Mouse (Mus musculus): Measurements from ENCODE around the gene Gnl2. TPM values are rescaled to one million over a fixed set of nuclear protein-coding genes. Genes with fewer than 3 reads are reported as not detected.

Gnl2 gene
- total RNA-seq, 2 experiments from 2014 or later = 68.8 to 70.7 TPM

- no peak for DNase-seq (ENCODE audit: low spot score in 2 of 2)
- intact Hi-C loops (cut with DNase I) = no loop called here
These were observed 18.8 kb upstream of the Gnl2 start for GRCm38 (mm10) chr4:124997479-124998147.

- intact Hi-C loops (cut with DNase I) = no loop called here
- DNase-seq (ENCODE audit: low spot score in 2 of 2) = no peak
These were observed 16.8 kb upstream of the Gnl2 start for GRCm38 (mm10) chr4:124999548-124999947.

- no peak for DNase-seq (ENCODE audit: low spot score in 2 of 2)
- intact Hi-C loops (cut with DNase I) = no loop called here
These were observed 13.4 kb upstream of the Gnl2 start for GRCm38 (mm10) chr4:125002978-125003377.

- intact Hi-C loops (cut with DNase I) = no loop called here
- no peak for DNase-seq (ENCODE audit: low spot score in 2 of 2)
These were observed 11.5 kb upstream of the Gnl2 start for GRCm38 (mm10) chr4:125004886-125005285.

- DNase-seq (ENCODE audit: low spot score in 2 of 2) = no peak
- intact Hi-C loops (cut with DNase I) = no loop called here
These were observed 8.9 kb upstream of the Gnl2 start for GRCm38 (mm10) chr4:125007460-125007859.

- intact Hi-C loops (cut with DNase I) = no loop called here
- DNase-seq (ENCODE audit: low spot score in 2 of 2) = no peak
These were observed 8.2 kb upstream of the Gnl2 start for GRCm38 (mm10) chr4:125008220-125008619.

GRCm38 (mm10) chr4:125008712-125009111 is 7.7 kb upstream of the Gnl2 start:
- intact Hi-C loops (cut with DNase I) = no loop called here
- no peak for DNase-seq (ENCODE audit: low spot score in 2 of 2)

GRCm38 (mm10) chr4:125017431-125017830 is 1.0 kb downstream of the Gnl2 start:
- intact Hi-C loops (cut with DNase I) = no loop called here
- DNase-seq (ENCODE audit: low spot score in 2 of 2) = no peak

GRCm38 (mm10) chr4:125020780-125021538 is 4.6 kb downstream of the Gnl2 start:
- intact Hi-C loops (cut with DNase I) = no loop called here
- DNase-seq (ENCODE audit: low spot score in 2 of 2) = peak; percentile 7 to 44

- intact Hi-C loops (cut with DNase I) = no loop called here
- DNase-seq (ENCODE audit: low spot score in 2 of 2) = peak; percentile 91 to 93
These were observed 13.7 kb downstream of the Gnl2 start for GRCm38 (mm10) chr4:125029891-125030614.

DNA sequence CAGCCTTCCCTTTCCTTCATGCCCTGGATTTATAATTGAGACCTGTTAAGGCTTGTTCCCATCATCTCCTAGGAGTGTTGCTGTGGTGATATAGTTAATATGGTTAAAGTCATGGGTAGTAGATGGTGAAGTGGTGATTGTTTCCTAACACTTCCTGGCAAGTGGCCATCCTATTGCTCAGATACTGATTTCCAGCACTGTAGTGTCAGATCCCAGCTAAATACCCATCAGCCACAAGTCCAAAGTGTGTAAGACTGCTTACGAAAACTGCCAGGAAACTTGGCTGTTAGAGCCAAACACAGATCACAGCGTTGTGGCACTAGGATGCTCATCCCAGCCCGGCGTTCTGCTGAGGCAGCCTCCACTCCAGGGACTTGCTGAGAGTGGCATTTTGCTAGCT is 18.0 kb downstream of the Gnl2 start:
- no peak for DNase-seq (ENCODE audit: low spot score in 2 of 2)
- intact Hi-C loops (cut with DNase I) = no loop called here

- intact Hi-C loops (cut with DNase I) = no loop called here
- no peak for DNase-seq (ENCODE audit: low spot score in 2 of 2)
These were observed 28.1 kb downstream of the Gnl2 start for GRCm38 (mm10) chr4:125044454-125044853.

DNA sequence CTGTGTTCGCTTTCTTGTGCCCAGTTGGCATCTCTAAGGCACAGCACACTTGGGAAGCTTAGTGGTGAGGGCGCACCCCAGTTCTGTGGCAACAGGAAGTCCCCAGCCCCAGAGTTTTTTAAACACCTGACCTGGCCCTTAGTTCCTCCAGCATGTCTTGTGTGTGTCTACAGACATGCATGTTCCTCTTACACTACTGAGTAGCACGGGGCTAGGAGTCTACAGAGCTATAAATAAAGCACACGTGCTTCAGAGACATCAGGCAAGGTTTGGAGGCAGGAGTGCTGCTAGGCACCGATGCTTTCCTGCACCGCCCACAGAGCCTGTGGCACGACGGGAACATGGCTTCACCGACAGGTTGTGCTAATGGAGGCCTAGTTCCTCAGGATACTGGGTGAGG is 39.0 kb downstream of the Gnl2 start:
- peak; percentile 7 to 78 for DNase-seq (ENCODE audit: low spot score in 2 of 2)
- intact Hi-C loops (cut with DNase I) = no loop called here

DNA sequence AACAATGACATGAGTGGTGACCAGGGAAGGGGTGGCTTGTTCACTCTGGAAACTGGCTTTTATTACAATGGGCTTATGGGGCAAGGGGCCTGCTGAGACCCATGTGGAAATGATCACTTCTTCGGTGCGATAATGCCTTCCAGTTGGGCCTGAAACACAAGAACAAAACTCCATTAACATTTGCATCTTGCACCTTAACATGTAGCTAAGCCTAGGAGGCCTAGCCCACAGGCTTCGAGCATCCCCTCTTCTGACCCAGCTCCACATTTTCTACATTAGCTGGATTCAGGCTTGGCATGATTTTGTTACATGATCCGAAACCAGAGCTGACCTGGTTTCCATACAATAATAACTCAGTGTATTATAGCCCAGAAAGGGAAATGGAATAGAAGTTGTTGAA is 40.1 kb downstream of the Gnl2 start:
- DNase-seq (ENCODE audit: low spot score in 2 of 2) = no peak
- intact Hi-C loops (cut with DNase I) = no loop called here

DNA sequence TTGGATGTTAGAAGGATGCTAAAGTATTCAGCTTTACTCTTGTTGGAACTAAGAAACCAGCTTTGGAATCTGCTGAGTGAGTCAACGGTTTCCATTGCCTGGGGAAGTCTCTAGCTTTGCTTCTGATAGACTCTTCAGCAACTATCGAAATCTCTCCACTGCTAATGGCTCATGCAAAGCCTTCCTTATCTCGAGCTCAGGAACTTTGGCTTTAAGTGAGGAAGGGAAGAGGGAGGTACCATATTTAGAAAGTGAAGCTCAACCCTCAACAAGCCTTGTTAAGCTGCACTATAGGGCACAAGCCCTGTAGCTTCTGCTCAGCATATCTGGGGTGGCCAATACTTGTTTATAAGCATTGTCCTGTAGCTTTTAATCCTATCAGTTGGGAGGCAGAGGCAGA is 40.9 kb downstream of the Gnl2 start:
- intact Hi-C loops (cut with DNase I) = no loop called here
- DNase-seq (ENCODE audit: low spot score in 2 of 2) = no peak

- intact Hi-C loops (cut with DNase I) = no loop called here
- no peak for DNase-seq (ENCODE audit: low spot score in 2 of 2)
These were observed 41.6 kb downstream of the Gnl2 start for GRCm38 (mm10) chr4:125058033-125058432.

GRCm38 (mm10) chr4:125059025-125059424 is 42.6 kb downstream of the Gnl2 start:
- intact Hi-C loops (cut with DNase I) = loop anchor here (1.0 kb wide), 1 partner anchor 116 kb away; no protein-coding TSS in a partner anchor
- peak; percentile 63 to 68 for DNase-seq (ENCODE audit: low spot score in 2 of 2)

DNA sequence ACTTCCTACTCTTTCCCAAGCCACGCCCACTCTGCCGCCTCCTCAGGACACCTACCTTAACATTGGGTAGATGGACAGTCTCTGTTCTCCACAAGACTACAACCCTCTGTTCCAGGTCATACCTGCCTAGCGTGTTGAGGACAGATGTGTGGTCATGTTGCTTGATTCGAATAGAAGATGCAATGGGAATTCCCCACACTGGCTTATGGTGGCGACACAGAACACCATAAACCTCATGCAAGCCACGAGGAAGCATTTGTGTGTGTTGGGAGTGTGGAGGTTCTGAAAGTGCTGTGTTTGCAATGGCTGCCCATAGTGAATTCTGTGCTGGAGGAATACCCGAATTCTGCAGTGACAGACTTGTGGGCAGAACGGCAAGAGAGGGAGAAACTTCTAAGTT is 47.4 kb downstream of the Gnl2 start:
- intact Hi-C loops (cut with DNase I) = no loop called here
- DNase-seq (ENCODE audit: low spot score in 2 of 2) = no peak

DNA sequence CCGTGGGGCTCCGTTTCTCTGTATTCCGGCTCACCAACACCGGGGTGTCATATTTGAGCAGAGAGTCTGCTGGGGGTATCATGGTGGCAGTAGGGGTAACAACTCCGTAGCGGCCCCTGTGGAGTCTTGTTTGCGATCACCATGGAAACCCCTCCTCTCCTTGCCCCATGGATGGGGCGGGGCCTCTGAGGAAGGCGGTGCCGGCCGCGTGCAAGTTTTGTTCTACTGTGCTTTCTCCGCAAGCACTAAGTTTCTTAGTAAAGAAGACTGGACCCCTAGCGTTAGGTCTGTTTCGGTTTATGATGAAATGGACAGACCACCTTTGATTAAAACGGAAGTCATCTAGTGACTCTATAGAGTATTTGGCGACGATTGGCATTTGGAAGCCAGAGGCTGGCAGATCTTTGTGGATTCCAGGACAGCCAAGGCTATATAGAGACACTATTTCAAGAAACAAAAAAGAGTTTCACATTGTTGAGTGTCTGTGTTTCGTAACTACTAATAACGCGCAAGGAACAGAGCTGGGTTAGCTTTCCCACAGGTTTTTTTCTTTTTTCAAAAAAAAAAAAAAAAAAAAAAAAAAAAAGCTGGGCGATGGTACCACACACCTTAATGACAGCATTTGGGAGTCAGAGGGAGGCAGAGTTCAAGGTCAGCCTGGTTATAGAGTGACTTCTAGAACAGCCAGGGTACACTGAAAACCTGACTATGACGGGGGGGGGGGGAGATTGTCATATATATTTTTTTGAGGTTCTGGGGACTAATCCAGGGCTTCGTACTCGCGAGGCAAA is 49.3 kb downstream of the Gnl2 start, which contains the start of gene Dnali1:
TSS of gene Dnali1 (minus strand) at position 187 of the 791 bp plus-strand sequence.
- peak in 1 of 2 experiments; percentile 26 for DNase-seq (ENCODE audit: low spot score in 2 of 2)
- intact Hi-C loops (cut with DNase I) = loop anchor here (2.0 kb wide), 1 partner anchor 19 kb away; the partner anchor contains the start of gene Meaf6
